Mouse (Mus musculus): ENCODE measurements around the gene Dgkd. TPM values are rescaled to one million over a fixed set of nuclear protein-coding genes. Genes with fewer than 3 reads are reported as not detected.

The Dgkd gene
- polyA plus RNA-seq, 1 experiment, result 53.3 TPM

DNA sequence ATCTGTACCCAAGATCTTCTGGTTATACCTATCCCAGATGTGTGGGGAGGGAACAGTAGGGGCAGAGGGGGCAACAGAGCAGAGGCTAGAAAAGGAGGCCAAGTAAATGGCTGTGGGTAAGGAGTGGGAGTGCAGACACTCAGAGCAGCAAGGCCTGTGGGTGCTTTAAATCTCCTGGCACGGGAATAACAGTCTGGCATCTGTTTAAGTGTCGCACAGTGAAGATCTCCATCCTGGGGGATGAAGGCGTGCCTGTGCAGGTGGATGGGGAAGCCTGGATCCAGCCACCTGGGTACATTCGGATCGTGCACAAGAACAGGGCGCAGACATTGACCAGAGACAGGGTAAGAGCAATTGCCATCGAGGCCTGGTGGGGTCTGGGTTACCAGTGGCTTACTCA lies 83.0 kb downstream of the Dgkd start:
- Histone ChIP-seq H3K4me3 (ENCODE audit: insufficient read depth, low read length) (no peak overlapping the region), H3K4me1 (ENCODE audit: control insufficient read depth, insufficient read depth, low read length) (peaks cover 15% of the 10 kb centered on the region), H3K27ac (ENCODE audit: insufficient read depth, low read length) (no peak overlapping the region)
- no peak for TF ChIP-seq POLR2A (IDR thresholded peaks at IDR 0.05; ENCODE audit: extremely low read depth, insufficient read depth, low read length)
- no peak for TF ChIP-seq CTCF (IDR thresholded peaks at IDR 0.05; ENCODE audit: extremely low read depth, insufficient read depth, low read length)

DNA sequence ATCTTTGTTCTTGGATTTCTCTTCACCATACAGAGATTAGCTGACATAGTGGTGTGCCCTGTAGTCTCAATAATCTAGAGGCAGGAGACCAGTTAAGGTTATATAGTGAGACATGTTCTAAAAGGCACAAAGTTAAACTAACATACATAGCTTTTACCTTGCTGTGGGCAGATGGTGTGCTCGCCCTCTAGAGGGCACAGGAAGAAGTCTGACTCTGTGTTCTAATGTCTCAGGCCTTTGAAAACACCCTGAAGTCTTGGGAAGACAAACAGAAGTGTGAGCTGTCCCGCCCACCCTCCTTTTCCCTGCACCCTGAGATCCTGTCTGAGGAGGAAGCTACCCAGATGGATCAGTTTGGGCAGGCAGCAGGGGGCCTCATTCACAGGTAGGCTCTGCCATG lies 83.4 kb downstream of the Dgkd start:
- no peak overlapping the region for H3K27ac ChIP-seq (ENCODE audit: insufficient read depth, low read length)
- no peak overlapping the region for H3K4me3 ChIP-seq (ENCODE audit: insufficient read depth, low read length)
- no peak for TF ChIP-seq POLR2A (IDR thresholded peaks at IDR 0.05; ENCODE audit: extremely low read depth, insufficient read depth, low read length)
- peak; percentile 57 for TF ChIP-seq CTCF (IDR thresholded peaks at IDR 0.05; ENCODE audit: extremely low read depth, insufficient read depth, low read length)
- H3K4me1 ChIP-seq (ENCODE audit: control insufficient read depth, insufficient read depth, low read length), result peaks cover 15% of the 10 kb centered on the region

DNA sequence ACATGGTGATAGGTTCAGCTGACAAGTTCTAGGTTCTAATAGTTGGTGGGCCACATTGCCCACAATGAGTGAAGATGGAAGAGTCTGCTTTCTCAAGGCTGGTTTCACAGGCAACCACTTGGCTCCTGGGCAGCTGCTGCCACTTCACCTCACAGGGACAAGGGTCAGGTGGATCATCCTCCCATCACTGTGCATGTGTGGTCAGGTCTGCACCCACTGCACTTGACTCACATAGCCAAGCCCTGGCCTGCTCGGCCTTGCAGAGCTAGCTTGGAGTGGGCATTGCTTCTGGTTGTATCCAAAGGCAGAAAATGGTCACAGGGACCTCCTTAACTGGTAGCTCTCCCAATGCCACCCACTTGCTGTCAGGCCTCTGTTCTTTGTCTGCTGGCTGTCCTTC lies 88.7 kb downstream of the Dgkd start:
- H3K27ac ChIP-seq (ENCODE audit: insufficient read depth, low read length), result no peak overlapping the region
- TF ChIP-seq POLR2A (IDR thresholded peaks at IDR 0.05; ENCODE audit: extremely low read depth, insufficient read depth, low read length) (no peak), CTCF (IDR thresholded peaks at IDR 0.05; ENCODE audit: extremely low read depth, insufficient read depth, low read length) (no peak)
- H3K4me3 ChIP-seq (ENCODE audit: insufficient read depth, low read length), result no peak overlapping the region
- H3K4me1 ChIP-seq (ENCODE audit: control insufficient read depth, insufficient read depth, low read length), result no peaks in the 10 kb centered on the region

DNA sequence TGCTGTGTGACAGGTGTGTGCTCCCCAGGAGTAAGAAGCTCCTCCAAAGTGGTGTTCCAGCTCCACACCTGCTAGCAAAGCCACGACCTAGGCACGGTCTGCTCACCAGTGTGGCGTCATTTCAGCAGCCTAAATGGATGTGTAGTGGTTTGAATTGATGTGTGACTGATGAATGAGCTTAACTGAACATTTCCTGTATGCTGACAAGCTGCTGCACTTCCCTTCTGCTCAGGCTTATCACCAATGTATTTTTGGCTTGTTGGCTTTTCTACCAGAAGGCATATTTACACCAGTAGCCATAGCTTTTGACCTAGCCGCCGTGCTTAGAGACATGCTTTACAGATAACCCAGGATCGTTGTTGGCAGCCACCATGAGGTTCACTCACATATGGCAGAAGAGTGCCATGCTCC lies 94.6 kb downstream of the Dgkd start:
- Histone ChIP-seq H3K4me1 (ENCODE audit: control insufficient read depth, insufficient read depth, low read length) (no peaks in the 10 kb centered on the region), H3K4me3 (ENCODE audit: insufficient read depth, low read length) (no peak overlapping the region), H3K27ac (ENCODE audit: insufficient read depth, low read length) (no peak overlapping the region)
- TF ChIP-seq CTCF (IDR thresholded peaks at IDR 0.05; ENCODE audit: extremely low read depth, insufficient read depth, low read length) (no peak), POLR2A (IDR thresholded peaks at IDR 0.05; ENCODE audit: extremely low read depth, insufficient read depth, low read length) (no peak)

DNA sequence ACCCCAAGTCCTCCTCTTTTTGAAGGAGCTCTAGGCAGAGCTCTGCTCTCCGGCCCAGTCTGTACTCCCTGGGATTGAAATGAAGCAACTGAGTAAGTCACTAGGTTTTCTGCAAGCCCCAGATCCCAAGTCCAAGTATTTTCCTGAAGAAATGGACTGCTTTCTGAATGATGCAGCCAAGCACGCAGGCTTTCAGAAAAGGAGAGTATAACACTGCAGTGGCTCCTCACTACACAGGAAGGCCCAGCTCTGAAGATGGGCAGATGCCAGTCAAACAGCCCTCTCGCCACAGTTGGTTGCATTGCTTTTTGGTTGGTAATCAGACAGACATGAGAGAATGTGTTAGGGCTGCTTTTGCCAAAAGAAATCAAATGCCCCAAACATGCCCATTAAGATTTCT lies 98.6 kb downstream of the Dgkd start:
- H3K27ac ChIP-seq (ENCODE audit: insufficient read depth, low read length), result no peak overlapping the region
- H3K4me3 ChIP-seq (ENCODE audit: insufficient read depth, low read length), result no peak overlapping the region
- no peaks in the 10 kb centered on the region for H3K4me1 ChIP-seq (ENCODE audit: control insufficient read depth, insufficient read depth, low read length)
- no peak for TF ChIP-seq POLR2A (IDR thresholded peaks at IDR 0.05; ENCODE audit: extremely low read depth, insufficient read depth, low read length)
- no peak for TF ChIP-seq CTCF (IDR thresholded peaks at IDR 0.05; ENCODE audit: extremely low read depth, insufficient read depth, low read length)

DNA sequence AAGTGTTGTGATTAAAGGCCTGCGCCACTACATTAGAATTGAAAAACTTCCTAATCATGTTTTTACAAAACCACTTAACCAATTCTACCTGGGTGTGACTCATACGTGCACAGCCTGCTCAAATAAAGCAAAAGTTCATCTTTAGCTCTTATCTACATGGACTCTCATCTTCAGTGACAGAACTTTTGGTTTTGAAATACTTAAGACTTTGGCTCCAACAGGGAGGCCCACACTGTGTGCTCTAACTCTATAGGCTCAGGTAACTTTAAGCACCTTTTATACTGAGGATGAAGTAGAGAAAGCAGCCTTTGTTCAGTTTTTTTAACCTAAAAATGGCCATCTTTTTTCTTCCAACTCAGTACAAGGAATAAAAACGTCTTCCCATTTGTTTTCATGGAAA lies 100.0 kb downstream of the Dgkd start:
- TF ChIP-seq CTCF (IDR thresholded peaks at IDR 0.05; ENCODE audit: extremely low read depth, insufficient read depth, low read length), result no peak
- no peak for TF ChIP-seq POLR2A (IDR thresholded peaks at IDR 0.05; ENCODE audit: extremely low read depth, insufficient read depth, low read length)
- no peak overlapping the region for H3K27ac ChIP-seq (ENCODE audit: insufficient read depth, low read length)
- no peaks in the 10 kb centered on the region for H3K4me1 ChIP-seq (ENCODE audit: control insufficient read depth, insufficient read depth, low read length)
- no peak overlapping the region for H3K4me3 ChIP-seq (ENCODE audit: insufficient read depth, low read length)

DNA sequence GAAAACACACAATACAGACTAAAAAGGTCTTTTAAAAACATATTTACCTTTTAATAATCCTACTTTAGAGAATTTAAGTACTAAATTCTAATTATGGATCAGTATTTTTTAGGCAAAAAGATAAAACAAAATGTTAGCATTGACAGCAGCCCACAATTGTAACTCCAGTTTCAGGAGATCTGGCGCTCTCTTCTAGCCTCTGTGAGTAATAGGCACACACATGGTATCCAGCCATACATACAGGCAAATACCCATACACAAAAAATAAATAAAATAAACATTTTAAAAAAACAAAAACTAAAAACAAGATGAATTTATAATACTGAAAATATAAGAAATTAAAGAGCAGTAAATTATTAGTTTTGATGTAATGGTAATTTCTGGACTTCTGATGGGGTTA lies 105.8 kb downstream of the Dgkd start:
- Histone ChIP-seq H3K4me3 (ENCODE audit: insufficient read depth, low read length) (no peak overlapping the region), H3K27ac (ENCODE audit: insufficient read depth, low read length) (no peak overlapping the region), H3K4me1 (ENCODE audit: control insufficient read depth, insufficient read depth, low read length) (no peaks in the 10 kb centered on the region)
- no peak for TF ChIP-seq CTCF (IDR thresholded peaks at IDR 0.05; ENCODE audit: extremely low read depth, insufficient read depth, low read length)
- TF ChIP-seq POLR2A (IDR thresholded peaks at IDR 0.05; ENCODE audit: extremely low read depth, insufficient read depth, low read length), result no peak

DNA sequence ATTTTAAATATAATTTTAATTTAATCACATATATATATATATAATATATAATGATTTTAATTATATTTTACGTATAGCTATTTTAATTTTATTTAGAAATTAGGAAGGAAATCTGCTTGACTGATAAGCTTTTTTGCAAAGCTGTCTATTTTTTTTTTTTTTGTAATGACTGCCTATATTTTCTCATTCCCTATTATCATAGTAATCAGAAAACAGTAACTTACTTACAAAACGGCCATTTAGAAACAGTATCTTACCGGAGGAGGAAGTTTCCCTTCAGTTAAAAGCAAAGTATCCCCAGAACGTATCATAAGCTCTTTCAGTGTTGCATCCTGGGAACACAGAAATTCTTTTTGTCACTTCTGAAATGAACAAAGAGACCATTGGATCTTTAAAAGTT lies 106.4 kb downstream of the Dgkd start:
- H3K27ac ChIP-seq (ENCODE audit: insufficient read depth, low read length), result no peak overlapping the region
- H3K4me3 ChIP-seq (ENCODE audit: insufficient read depth, low read length), result no peak overlapping the region
- TF ChIP-seq POLR2A (IDR thresholded peaks at IDR 0.05; ENCODE audit: extremely low read depth, insufficient read depth, low read length) (no peak), CTCF (IDR thresholded peaks at IDR 0.05; ENCODE audit: extremely low read depth, insufficient read depth, low read length) (no peak)
- H3K4me1 ChIP-seq (ENCODE audit: control insufficient read depth, insufficient read depth, low read length), result no peaks in the 10 kb centered on the region

DNA sequence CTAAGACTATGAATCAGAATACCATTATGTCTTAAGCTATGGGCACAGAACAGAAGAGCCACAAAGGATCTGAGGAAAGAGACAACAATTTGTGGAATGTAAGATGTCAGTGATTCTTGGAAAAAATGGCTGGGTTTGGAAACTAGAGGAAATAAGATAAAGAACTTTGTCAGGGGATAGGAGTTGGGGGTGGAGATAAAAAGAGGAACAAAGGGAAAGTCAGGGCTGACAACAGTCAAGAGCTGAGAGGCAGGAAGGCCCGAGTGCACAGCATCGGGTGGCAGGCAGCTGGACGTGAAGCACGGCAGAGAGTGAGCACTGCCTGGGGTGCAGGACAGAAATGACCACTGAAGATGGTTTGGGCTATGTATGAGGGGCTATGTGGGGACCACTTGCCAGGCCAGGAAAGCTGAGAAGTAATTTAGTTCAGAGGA lies 106.9 kb downstream of the Dgkd start:
- Histone ChIP-seq H3K4me3 (ENCODE audit: insufficient read depth, low read length) (no peak overlapping the region), H3K27ac (ENCODE audit: insufficient read depth, low read length) (no peak overlapping the region), H3K4me1 (ENCODE audit: control insufficient read depth, insufficient read depth, low read length) (no peaks in the 10 kb centered on the region)
- TF ChIP-seq POLR2A (IDR thresholded peaks at IDR 0.05; ENCODE audit: extremely low read depth, insufficient read depth, low read length) (no peak), CTCF (IDR thresholded peaks at IDR 0.05; ENCODE audit: extremely low read depth, insufficient read depth, low read length) (no peak)

DNA sequence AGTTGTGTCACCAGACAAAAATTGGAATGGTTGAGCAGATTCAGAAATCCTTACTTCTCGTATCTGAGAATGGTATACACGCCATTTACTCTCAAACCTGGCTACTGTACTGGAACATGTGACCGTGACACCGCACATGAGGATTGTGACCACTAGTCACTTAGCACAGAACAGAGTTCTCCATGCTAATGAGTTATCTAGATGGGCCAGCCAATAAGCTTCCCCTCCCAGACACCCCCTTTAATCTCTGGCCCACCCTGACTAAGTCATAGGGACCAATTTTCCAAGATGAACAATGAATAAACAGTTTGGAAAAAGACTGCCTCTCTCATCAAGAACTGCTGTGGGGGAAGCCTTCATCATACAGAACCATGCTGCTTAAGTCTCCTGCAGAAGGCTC lies 107.7 kb downstream of the Dgkd start:
- no peaks in the 10 kb centered on the region for H3K4me1 ChIP-seq (ENCODE audit: control insufficient read depth, insufficient read depth, low read length)

More for the DNA sequence above, 107.7 kb downstream of the Dgkd start:
- H3K4me3 ChIP-seq (ENCODE audit: insufficient read depth, low read length), result no peak overlapping the region
- TF ChIP-seq CTCF (IDR thresholded peaks at IDR 0.05; ENCODE audit: extremely low read depth, insufficient read depth, low read length), result no peak
- no peak for TF ChIP-seq POLR2A (IDR thresholded peaks at IDR 0.05; ENCODE audit: extremely low read depth, insufficient read depth, low read length)
- no peak overlapping the region for H3K27ac ChIP-seq (ENCODE audit: insufficient read depth, low read length)
